Mouse (Mus musculus): ENCODE results near the gene Ctdspl. TPM values are rescaled to one million over a fixed set of nuclear protein-coding genes. Genes with fewer than 3 reads are reported as not detected.

The Ctdspl gene
- polyA plus RNA-seq, 1 experiment from 2014 or later = 2.5 TPM

GRCm38 (mm10) chr9:119063036-119063644 is 136.9 kb downstream of the Ctdspl start:
- Histone ChIP-seq H3K27me3 (no peaks in the 10 kb centered on the region), H3K36me3 (replicated peaks) (no peaks in the 10 kb centered on the region), H3K4me3 (replicated peaks) (no peak overlapping the region), H3K9ac (no peak overlapping the region), H3K27ac (replicated peaks) (no peak overlapping the region), H3K4me1 (replicated peaks) (peaks cover 8% of the 10 kb centered on the region; the same call in 1 of the 2 replicates), H3K4me2 (peak overlapping the region; percentile 29; the same call in 1 of the 2 replicates), H3K9me3 (replicated peaks) (no peaks in the 10 kb centered on the region)
- WGBS (ENCODE audit: insufficient replicate concordance) = 34% methylated on average over 19 of the region's 19 CpGs
- no peak for ATAC-seq (ENCODE audit: insufficient read depth)

GRCm38 (mm10) chr9:119064296-119064695 is 138.0 kb downstream of the Ctdspl start:
- no peak overlapping the region; the same call in 1 of the 2 replicates for H3K4me2 ChIP-seq
- H3K9ac ChIP-seq = no peak overlapping the region
- ATAC-seq (ENCODE audit: insufficient read depth) = no peak
- no peaks in the 10 kb centered on the region for H3K36me3 ChIP-seq (replicated peaks)
- no peaks in the 10 kb centered on the region for H3K9me3 ChIP-seq (replicated peaks)
- peaks cover 8% of the 10 kb centered on the region; the same call in 1 of the 2 replicates for H3K4me1 ChIP-seq (replicated peaks)
- H3K27ac ChIP-seq (replicated peaks) = no peak overlapping the region
- WGBS (ENCODE audit: insufficient replicate concordance) = 40% methylated on average over 4 of the region's 4 CpGs
- H3K27me3 ChIP-seq = no peaks in the 10 kb centered on the region
- no peak overlapping the region for H3K4me3 ChIP-seq (replicated peaks)

- H3K4me3 ChIP-seq (replicated peaks) = no peak overlapping the region
- no peak overlapping the region for H3K4me2 ChIP-seq
- no peaks in the 10 kb centered on the region for H3K9me3 ChIP-seq (replicated peaks)
- no peak overlapping the region for H3K9ac ChIP-seq
- 2% methylated on average over 6 of the region's 6 CpGs for WGBS (ENCODE audit: insufficient replicate concordance)
- peaks cover 8% of the 10 kb centered on the region; the same call in 1 of the 2 replicates for H3K4me1 ChIP-seq (replicated peaks)
- no peak for ATAC-seq (ENCODE audit: insufficient read depth)
- no peaks in the 10 kb centered on the region for H3K27me3 ChIP-seq
- H3K27ac ChIP-seq (replicated peaks) = no peak overlapping the region
- no peaks in the 10 kb centered on the region for H3K36me3 ChIP-seq (replicated peaks)
These were observed 141.3 kb downstream of the Ctdspl start for GRCm38 (mm10) chr9:119067601-119068000.

GRCm38 (mm10) chr9:119068266-119068665 is 142.0 kb downstream of the Ctdspl start:
- no peak overlapping the region for H3K27ac ChIP-seq (replicated peaks)
- no peak for ATAC-seq (ENCODE audit: insufficient read depth)
- no peak overlapping the region for H3K9ac ChIP-seq
- H3K27me3 ChIP-seq = no peaks in the 10 kb centered on the region
- H3K4me1 ChIP-seq (replicated peaks) = peaks cover 3% of the 10 kb centered on the region; the same call in 1 of the 2 replicates
- H3K4me3 ChIP-seq (replicated peaks) = no peak overlapping the region
- no peaks in the 10 kb centered on the region for H3K9me3 ChIP-seq (replicated peaks)
- 78% methylated on average over 11 of the region's 11 CpGs for WGBS (ENCODE audit: insufficient replicate concordance)
- H3K4me2 ChIP-seq = no peak overlapping the region
- H3K36me3 ChIP-seq (replicated peaks) = no peaks in the 10 kb centered on the region

GRCm38 (mm10) chr9:119070173-119070825 is 144.0 kb downstream of the Ctdspl start:
- WGBS (ENCODE audit: insufficient replicate concordance) = 68% methylated on average over 13 of the region's 13 CpGs
- Histone ChIP-seq H3K4me1 (replicated peaks) (no peaks in the 10 kb centered on the region), H3K4me2 (no peak overlapping the region), H3K9ac (no peak overlapping the region), H3K27ac (replicated peaks) (no peak overlapping the region), H3K27me3 (no peaks in the 10 kb centered on the region), H3K4me3 (replicated peaks) (no peak overlapping the region), H3K36me3 (replicated peaks) (no peaks in the 10 kb centered on the region), H3K9me3 (replicated peaks) (no peaks in the 10 kb centered on the region)
- no peak for ATAC-seq (ENCODE audit: insufficient read depth)

- H3K27ac ChIP-seq (replicated peaks) = no peak overlapping the region
- no peak for ATAC-seq (ENCODE audit: insufficient read depth)
- WGBS (ENCODE audit: insufficient replicate concordance) = 69% methylated on average over 9 of the region's 9 CpGs
These were observed 145.5 kb downstream of the Ctdspl start for GRCm38 (mm10) chr9:119071786-119072185.

GRCm38 (mm10) chr9:119073184-119073895 is 147.1 kb downstream of the Ctdspl start:
- Histone ChIP-seq H3K4me1 (replicated peaks) (0 out of 2 replicates have a peak, but pooled peaks cover 8% of the 10 kb centered on the region), H3K9me3 (replicated peaks) (no peaks in the 10 kb centered on the region), H3K27me3 (no peaks in the 10 kb centered on the region), H3K4me3 (replicated peaks) (no peak overlapping the region), H3K36me3 (replicated peaks) (no peaks in the 10 kb centered on the region), H3K9ac (no peak overlapping the region), H3K4me2 (no peak overlapping the region), H3K27ac (replicated peaks) (no peak overlapping the region)
- ATAC-seq (ENCODE audit: insufficient read depth) = no peak
- WGBS (ENCODE audit: insufficient replicate concordance) = 69% methylated on average over 15 of the region's 15 CpGs

More at GRCm38 (mm10) chr9:119071786-119072185, 145.5 kb downstream of the Ctdspl start:
- no peak overlapping the region for H3K4me2 ChIP-seq
- no peak overlapping the region for H3K9ac ChIP-seq
- H3K36me3 ChIP-seq (replicated peaks) = no peaks in the 10 kb centered on the region
- H3K4me3 ChIP-seq (replicated peaks) = no peak overlapping the region
- H3K27me3 ChIP-seq = no peaks in the 10 kb centered on the region
- H3K4me1 ChIP-seq (replicated peaks) = 0 out of 2 replicates have a peak, but pooled peaks cover 8% of the 10 kb centered on the region
- no peaks in the 10 kb centered on the region for H3K9me3 ChIP-seq (replicated peaks)

- no peaks in the 10 kb centered on the region for H3K9me3 ChIP-seq (replicated peaks)
- 0 out of 2 replicates have a peak, but pooled peaks have one; percentile 2 for ATAC-seq (ENCODE audit: insufficient read depth)
- H3K36me3 ChIP-seq (replicated peaks) = no peaks in the 10 kb centered on the region
- H3K9ac ChIP-seq = no peak overlapping the region
- no peaks in the 10 kb centered on the region for H3K27me3 ChIP-seq
- WGBS (ENCODE audit: insufficient replicate concordance) = 55% methylated on average over 16 of the region's 16 CpGs
- 0 out of 2 replicates have a peak, but pooled peaks cover 8% of the 10 kb centered on the region for H3K4me1 ChIP-seq (replicated peaks)
- peak overlapping the region; percentile 11; the same call in 1 of the 2 replicates for H3K27ac ChIP-seq (replicated peaks)
- no peak overlapping the region for H3K4me2 ChIP-seq
- no peak overlapping the region for H3K4me3 ChIP-seq (replicated peaks)
These were observed 149.4 kb downstream of the Ctdspl start for GRCm38 (mm10) chr9:119075685-119076084.

GRCm38 (mm10) chr9:119080040-119080675 is 153.9 kb downstream of the Ctdspl start:
- H3K9ac ChIP-seq = no peak overlapping the region
- no peak for ATAC-seq (ENCODE audit: insufficient read depth)
- no peaks in the 10 kb centered on the region for H3K27me3 ChIP-seq
- no peak overlapping the region for H3K4me3 ChIP-seq (replicated peaks)
- no peak overlapping the region for H3K4me2 ChIP-seq
- no peaks in the 10 kb centered on the region for H3K9me3 ChIP-seq (replicated peaks)
- no peak overlapping the region for H3K27ac ChIP-seq (replicated peaks)
- H3K36me3 ChIP-seq (replicated peaks) = no peaks in the 10 kb centered on the region
- H3K4me1 ChIP-seq (replicated peaks) = 0 out of 2 replicates have a peak, but pooled peaks cover 8% of the 10 kb centered on the region
- 62% methylated on average over 5 of the region's 5 CpGs for WGBS (ENCODE audit: insufficient replicate concordance)

GRCm38 (mm10) chr9:119082039-119082438 is 155.8 kb downstream of the Ctdspl start:
- Histone ChIP-seq H3K36me3 (replicated peaks) (no peaks in the 10 kb centered on the region), H3K27ac (replicated peaks) (no peak overlapping the region), H3K9ac (no peak overlapping the region), H3K4me2 (no peak overlapping the region), H3K27me3 (peaks cover 12% of the 10 kb centered on the region; the same call in 1 of the 2 replicates), H3K4me1 (replicated peaks) (no peaks in the 10 kb centered on the region), H3K9me3 (replicated peaks) (no peaks in the 10 kb centered on the region), H3K4me3 (replicated peaks) (no peak overlapping the region)
- no peak for ATAC-seq (ENCODE audit: insufficient read depth)
- WGBS (ENCODE audit: insufficient replicate concordance) = 43% methylated on average over 8 of the region's 8 CpGs
